Mouse (Mus musculus) lung, adult 2 months (tissue): ENCODE measurements around the gene Tceanc.

ENCODE experiments used
- CTCF ChIP-seq: fragments of 200-500 bp; IDR thresholded peaks from 2 replicates; pipeline ENCODE4 v1.5.1; 2011; ENCODE audit warnings: mild to moderate bottlenecking, low read length, control low read depth; ENCODE audit not compliant: insufficient read depth
- POLR2A ChIP-seq: fragments of 200-500 bp; IDR thresholded peaks from 2 replicates; pipeline ENCODE4 v1.6.1; 2011; ENCODE audit warnings: low read depth, mild to moderate bottlenecking, control low read depth, low read length, borderline replicate concordance; ENCODE audit errors: extremely low read depth

- TF ChIP-seq POLR2A (no peak), CTCF (no peak)
Measured at GRCm38 (mm10) chrX:166518345-166518744, at the start of gene Tceanc.
